ENCODE assay signal across 8 mouse cellular contexts in genomic region chr9:108491286-108491580, GRCm38 (mm10). TPM values are rescaled to one million over a fixed set of nuclear protein-coding genes. Genes with fewer than 3 reads are reported as not detected.
A peak's percentile ranks its signal among the peaks of the same experiment; 100 is the strongest.
DNase-seq lines count a peak whose midpoint lies in the region; ATAC-seq and TF ChIP-seq lines count a peak whose summit lies in the region.

No protein-coding gene starts in this region.

- no peaks in the 10 kb centered on the region for H3K27me3 ChIP-seq in heart, embryonic 13.5 days (replicated peaks)
- no peaks in the 10 kb centered on the region for H3K27me3 ChIP-seq in hindbrain, embryonic 11.5 days (ENCODE audit: control insufficient read depth, insufficient read depth, low read length)
- no peaks in the 10 kb centered on the region for H3K27me3 ChIP-seq in midbrain, embryonic 10.5 days (ENCODE audit: low read depth, poor library complexity, severe bottlenecking)

- H3K9ac ChIP-seq in heart, embryonic 13.5 days = peak overlapping the region; percentile 99
- peak overlapping the region; percentile 84 for H3K9ac ChIP-seq in ES-E14 (ENCODE audit: insufficient read depth, low read depth, low read length, poor library complexity, severe bottlenecking)
- peak overlapping the region; percentile 83 for H3K9ac ChIP-seq in hindbrain, embryonic 11.5 days (ENCODE audit: low read depth, low read length)

- peak overlapping the region; percentile 97 for H3K4me3 ChIP-seq in heart, embryonic 13.5 days
- peak overlapping the region; percentile 86 to 98 for H3K4me3 ChIP-seq in ES-E14 (ENCODE audit: insufficient read depth in 1 of 2, low read depth in 1 of 2, low read length in 2 of 2, poor library complexity in 1 of 2, severe bottlenecking in 1 of 2)
- H3K4me3 ChIP-seq in hindbrain, embryonic 11.5 days (ENCODE audit: low read depth, low read length) = peak overlapping the region; percentile 88
- peak overlapping the region; percentile 99 for H3K4me3 ChIP-seq in midbrain, embryonic 10.5 days

- peak overlapping the region; percentile 98 for H3K27ac ChIP-seq in heart, embryonic 13.5 days (replicated peaks)
- peak overlapping the region; percentile 85; the same call in 1 of the 2 replicates for H3K27ac ChIP-seq in ES-E14 (ENCODE audit: insufficient read depth, low read depth, low read length, poor library complexity, severe bottlenecking)
- H3K27ac ChIP-seq in hindbrain, embryonic 11.5 days (ENCODE audit: low read depth, low read length) = peak overlapping the region; percentile 87
- peak overlapping the region; percentile 93 for H3K27ac ChIP-seq in midbrain, embryonic 10.5 days (replicated peaks)

- 2% methylated on average over 12 of the region's 12 CpGs for WGBS in heart, embryonic 13.5 days
- 13% methylated on average over 12 of the region's 12 CpGs for WGBS in hindbrain, embryonic 11.5 days
- WGBS in midbrain, embryonic 10.5 days = 16% methylated on average over 12 of the region's 12 CpGs

- H3K4me2 ChIP-seq in heart, embryonic 13.5 days = peak overlapping the region; percentile 95
- H3K4me2 ChIP-seq in hindbrain, embryonic 11.5 days (replicated peaks; ENCODE audit: low read depth, low read length) = peak overlapping the region; percentile 59

- in situ Hi-C loops in ES-E14 (cut with MboI; ENCODE audit: low sequenced_read_pairs in 2 of 2, unreplicated experiment in 2 of 2) = no loop called here

- peaks cover 20% of the 10 kb centered on the region for H3K4me1 ChIP-seq in heart, embryonic 13.5 days
- H3K4me1 ChIP-seq in ES-E14 (ENCODE audit: control insufficient read depth in 2 of 2, insufficient read depth in 2 of 2, low read length in 2 of 2, poor library complexity in 1 of 2) = peaks cover 3 to 14% of the 10 kb centered on the region in 2 experiments; a peak in 3 of 4 replicates
- H3K4me1 ChIP-seq in hindbrain, embryonic 11.5 days (replicated peaks; ENCODE audit: control insufficient read depth, insufficient read depth, low read length) = peaks cover 10% of the 10 kb centered on the region; the same call in 1 of the 2 replicates
- peaks cover 35% of the 10 kb centered on the region for H3K4me1 ChIP-seq in midbrain, embryonic 10.5 days

- no peaks in the 10 kb centered on the region for H3K9me3 ChIP-seq in heart, embryonic 13.5 days
- H3K9me3 ChIP-seq in ES-E14 (ENCODE audit: control insufficient read depth, insufficient read depth, low read depth, low read length) = no peaks in the 10 kb centered on the region
- no peaks in the 10 kb centered on the region for H3K9me3 ChIP-seq in hindbrain, embryonic 11.5 days (ENCODE audit: control insufficient read depth, low read length)
- no peaks in the 10 kb centered on the region for H3K9me3 ChIP-seq in midbrain, embryonic 10.5 days (replicated peaks)

- H3K36me3 ChIP-seq in heart, embryonic 13.5 days = peaks cover 85% of the 10 kb centered on the region
- H3K36me3 ChIP-seq in ES-E14 (ENCODE audit: control insufficient read depth, insufficient read depth, low read length, poor library complexity, severe bottlenecking) = peaks cover 38% of the 10 kb centered on the region
- peaks cover 20% of the 10 kb centered on the region for H3K36me3 ChIP-seq in hindbrain, embryonic 11.5 days (ENCODE audit: control insufficient read depth, insufficient read depth, low read length)
- H3K36me3 ChIP-seq in midbrain, embryonic 10.5 days = peaks cover 80% of the 10 kb centered on the region

- ATAC-seq in heart, embryonic 13.5 days (ENCODE audit: extremely low read depth, insufficient number of reproducible peaks, low FRiP score, low TSS enrichment) = no peak
- no peak for ATAC-seq in hindbrain, embryonic 11.5 days (ENCODE audit: low FRiP score)
- no peak for ATAC-seq in activated CD4-positive, CD25-positive, alpha-beta regulatory T cell, adult 4 months

- DNase-seq in heart, adult 18-20 months = no peak
- no peak for DNase-seq in ES-E14 (ENCODE audit: low read depth, low spot score)
- DNase-seq in hindbrain, embryonic 11.5 days (ENCODE audit: low spot score) = no peak
- no peak for DNase-seq in midbrain, embryonic 10.5 days (ENCODE audit: low spot score)
- DNase-seq in natural killer cell, adult 2 months (ENCODE audit: low spot score in 2 of 2) = no peak
- DNase-seq in right cerebral cortex, postnatal 14 days = no peak

TF ChIP-seq in ES-E14, 5 proteins besides CTCF, POLR2A, EP300 and RAD21:
- no peak for TF ChIP-seq ZC3H11A (IDR thresholded peaks at IDR 0.05; ENCODE audit: borderline replicate concordance, low read depth, low read length)
- no peak for TF ChIP-seq ZNF384 (IDR thresholded peaks at IDR 0.05; ENCODE audit: low read depth, low read length)
- no peak for TF ChIP-seq CHD2 (IDR thresholded peaks at IDR 0.05; ENCODE audit: low read depth, low read length)
- TF ChIP-seq MAFK (IDR thresholded peaks at IDR 0.05; ENCODE audit: insufficient read depth, low read depth, low read length) = no peak
- no peak for TF ChIP-seq HCFC1 (IDR thresholded peaks at IDR 0.05; ENCODE audit: borderline replicate concordance, insufficient read depth, low read length)

RNA-seq across cellular contexts. Expression of gene Usp19, which starts 0.8 kb away (rescaled TPM):
- 51.4 and 55.9 TPM in 2 replicates for polyA plus RNA-seq in heart, embryonic 13.5 days (2015; fragmentation: Nextera tagmentation; extraction: Ambion mirVana)
- total RNA-seq in heart, adult 18-20 months (2021) = 10 to 100 TPM; 79.9 to 91.6 TPM
- total RNA-seq in ES-E14 (2012; rRNA removed) = 92.1 and 126 TPM in 2 replicates
- 58.9 and 60.4 TPM in 2 replicates for polyA plus RNA-seq in hindbrain, embryonic 11.5 days (2014; fragmentation: Nextera tagmentation; extraction: Ambion mirVana)
- polyA plus RNA-seq in midbrain, embryonic 10.5 days (2016; fragmentation: Nextera tagmentation; extraction: Ambion mirVana) = 79.4 and 91.6 TPM in 2 replicates
- 10 to 100 TPM; 14.6 to 18.3 TPM for polyA plus RNA-seq in activated CD4-positive, CD25-positive, alpha-beta regulatory T cell, adult 4 months (2017; shearing (Covaris generic))

RNA-seq across cellular contexts. Expression of gene Lamb2, which starts 11.7 kb away (rescaled TPM):
- 45.3 and 49.0 TPM in 2 replicates for polyA plus RNA-seq in heart, embryonic 13.5 days (2015; fragmentation: Nextera tagmentation; extraction: Ambion mirVana)
- total RNA-seq in heart, adult 18-20 months (2021) = 100 to 1,000 TPM; 334 to 339 TPM
- total RNA-seq in ES-E14 (2012; rRNA removed) = 50.6 and 54.5 TPM in 2 replicates
- 11.3 and 13.4 TPM in 2 replicates for polyA plus RNA-seq in hindbrain, embryonic 11.5 days (2014; fragmentation: Nextera tagmentation; extraction: Ambion mirVana)
- polyA plus RNA-seq in midbrain, embryonic 10.5 days (2016; fragmentation: Nextera tagmentation; extraction: Ambion mirVana) = 42.7 and 46.2 TPM in 2 replicates
- polyA plus RNA-seq in activated CD4-positive, CD25-positive, alpha-beta regulatory T cell, adult 4 months (2017; shearing (Covaris generic)) = under 1 TPM; 0.15 to 0.25 TPM

RNA-seq across cellular contexts. Expression of gene Qars, which starts 16.3 kb away (rescaled TPM):
- 62.2 and 69.0 TPM in 2 replicates for polyA plus RNA-seq in heart, embryonic 13.5 days (2015; fragmentation: Nextera tagmentation; extraction: Ambion mirVana)
- 10 to 100 TPM; 76.4 to 90.3 TPM for total RNA-seq in heart, adult 18-20 months (2021)
- 393 and 450 TPM in 2 replicates for total RNA-seq in ES-E14 (2012; rRNA removed)
- polyA plus RNA-seq in hindbrain, embryonic 11.5 days (2014; fragmentation: Nextera tagmentation; extraction: Ambion mirVana) = 98.1 and 101 TPM in 2 replicates
- polyA plus RNA-seq in midbrain, embryonic 10.5 days (2016; fragmentation: Nextera tagmentation; extraction: Ambion mirVana) = 112 and 115 TPM in 2 replicates
- 100 to 1,000 TPM; 131 to 141 TPM for polyA plus RNA-seq in activated CD4-positive, CD25-positive, alpha-beta regulatory T cell, adult 4 months (2017; shearing (Covaris generic))

RNA-seq across cellular contexts. Expression of gene Qrich1, which starts 25.4 kb away (rescaled TPM):
- polyA plus RNA-seq in heart, embryonic 13.5 days (2015; fragmentation: Nextera tagmentation; extraction: Ambion mirVana) = 81.2 and 81.7 TPM in 2 replicates
- total RNA-seq in heart, adult 18-20 months (2021) = 10 to 100 TPM; 57.8 to 58.7 TPM
- total RNA-seq in ES-E14 (2012; rRNA removed) = 145 and 152 TPM in 2 replicates
- polyA plus RNA-seq in hindbrain, embryonic 11.5 days (2014; fragmentation: Nextera tagmentation; extraction: Ambion mirVana) = 154 and 166 TPM in 2 replicates
- 150 and 171 TPM in 2 replicates for polyA plus RNA-seq in midbrain, embryonic 10.5 days (2016; fragmentation: Nextera tagmentation; extraction: Ambion mirVana)
- 10 to 100 TPM; 71.0 to 77.8 TPM for polyA plus RNA-seq in activated CD4-positive, CD25-positive, alpha-beta regulatory T cell, adult 4 months (2017; shearing (Covaris generic))

RNA-seq across cellular contexts. Expression of gene Klhdc8b, which starts 29.9 kb away (rescaled TPM):
- polyA plus RNA-seq in heart, embryonic 13.5 days (2015; fragmentation: Nextera tagmentation; extraction: Ambion mirVana) = 90.6 and 106 TPM in 2 replicates
- 1 to 10 TPM; 4.7 to 5.5 TPM for total RNA-seq in heart, adult 18-20 months (2021)
- total RNA-seq in ES-E14 (2012; rRNA removed) = 6.6 and 6.7 TPM in 2 replicates
- polyA plus RNA-seq in hindbrain, embryonic 11.5 days (2014; fragmentation: Nextera tagmentation; extraction: Ambion mirVana) = 23.8 and 28.8 TPM in 2 replicates
- 43.1 and 52.1 TPM in 2 replicates for polyA plus RNA-seq in midbrain, embryonic 10.5 days (2016; fragmentation: Nextera tagmentation; extraction: Ambion mirVana)
- polyA plus RNA-seq in activated CD4-positive, CD25-positive, alpha-beta regulatory T cell, adult 4 months (2017; shearing (Covaris generic)) = 1 to 10 TPM; 1.6 to 2.1 TPM
